Mouse (Mus musculus) ovary, adult 10 weeks (tissue): ENCODE results near the gene Cyp51. TPM values are rescaled to one million over a fixed set of nuclear protein-coding genes. Genes with fewer than 3 reads are reported as not detected.

Experiments
- polyA plus RNA-seq: library from polyadenylated mRNA; stranded (reverse); fragments of 350-450 nt; fragmentation: Illumina TruSeq; extraction: RNeasy Lipid Tissue Mini Kit (QIAGEN cat#74804); gene quantifications from one replicate; pipeline ENCODE4 v1.2.3, GENCODE M21; 2014

Cyp51 gene
- 92.4 TPM for polyA plus RNA-seq

GRCm38 (mm10) chr5:4104341-4105040, at the start of gene Cyp51:
Gene Cyp51, minus strand, starts transcription at chr5:4104746.

Other genes starting within 250 kb of the Cyp51 start
- 16.4 TPM for gene Mterf1a, start 210.8 kb downstream of the Cyp51 start, polyA plus RNA-seq
- gene Akap9, start 176.7 kb downstream of the Cyp51 start, polyA plus RNA-seq, result 68.9 TPM
- gene Mterf1b, start 87.6 kb upstream of the Cyp51 start, polyA plus RNA-seq, result 7.1 TPM